Mouse (Mus musculus) forebrain, embryonic 16.5 days (tissue): ENCODE measurements at regions not wholly inside any gene's neighbourhood (a gene's known extent, or its start where the extent isn't known, plus 50 kb on each side); places are given as distances from the start of the nearest gene placed in this dataset.

Source experiments
- ATAC-seq: fragments of 200-750 bp; cut with Nextera tagmentation; 2 replicates; pipeline ENCODE4 v1.8.0; 2017; ENCODE audit warnings: mild to moderate bottlenecking, moderate library complexity
- H3K27ac ChIP-seq: fragments of 300-500 bp; sonication (generic); 2 replicates; pipeline ENCODE4 v1.5.1; 2014; ENCODE audit warnings: low read length, control low read depth
- H3K27me3 ChIP-seq: fragments of 300-500 bp; sonication (generic); replicated peaks from 2 replicates; pipeline ENCODE4 v1.6.1; 2014; ENCODE audit warnings: low read length; ENCODE audit not compliant: control insufficient read depth, insufficient read depth
- H3K36me3 ChIP-seq: fragments of 300-500 bp; sonication (generic); 2 replicates; pipeline ENCODE4 v1.6.1; 2014; ENCODE audit not compliant: control insufficient read depth, insufficient read depth
- H3K4me1 ChIP-seq: fragments of 300-500 bp; sonication (generic); replicated peaks from 2 replicates; pipeline ENCODE4 v1.6.1; 2014; ENCODE audit warnings: low read length; ENCODE audit not compliant: control insufficient read depth, insufficient read depth
- H3K4me2 ChIP-seq: fragments of 300-500 bp; sonication (generic); 2 replicates; pipeline ENCODE4 v1.6.1; 2014; ENCODE audit warnings: mild to moderate bottlenecking, low read length, control low read depth
- H3K4me3 ChIP-seq: fragments of 300-500 bp; sonication (generic); replicated peaks from 2 replicates; pipeline ENCODE4 v1.5.1; 2014; ENCODE audit warnings: mild to moderate bottlenecking, low read length, control low read depth
- H3K9ac ChIP-seq: fragments of 300-500 bp; sonication (generic); replicated peaks from 2 replicates; pipeline ENCODE4 v1.6.1; 2014; ENCODE audit warnings: low read depth, low read length, control low read depth
- H3K9me3 ChIP-seq: fragments of 300-500 bp; sonication (generic); 2 replicates; pipeline ENCODE4 v1.6.1; 2016; ENCODE audit warnings: low read length; ENCODE audit not compliant: control insufficient read depth
- WGBS: fragments of 180-500 bp; shearing (Covaris S2); extraction: QIAGEN DNeasy Blood & Tissue Kit; methylation state at CpG from one replicate; pipeline ENCODE4 v1.1.7; 2014; 5-methylcytosine and 5-hydroxymethylcytosine counted together

DNA sequence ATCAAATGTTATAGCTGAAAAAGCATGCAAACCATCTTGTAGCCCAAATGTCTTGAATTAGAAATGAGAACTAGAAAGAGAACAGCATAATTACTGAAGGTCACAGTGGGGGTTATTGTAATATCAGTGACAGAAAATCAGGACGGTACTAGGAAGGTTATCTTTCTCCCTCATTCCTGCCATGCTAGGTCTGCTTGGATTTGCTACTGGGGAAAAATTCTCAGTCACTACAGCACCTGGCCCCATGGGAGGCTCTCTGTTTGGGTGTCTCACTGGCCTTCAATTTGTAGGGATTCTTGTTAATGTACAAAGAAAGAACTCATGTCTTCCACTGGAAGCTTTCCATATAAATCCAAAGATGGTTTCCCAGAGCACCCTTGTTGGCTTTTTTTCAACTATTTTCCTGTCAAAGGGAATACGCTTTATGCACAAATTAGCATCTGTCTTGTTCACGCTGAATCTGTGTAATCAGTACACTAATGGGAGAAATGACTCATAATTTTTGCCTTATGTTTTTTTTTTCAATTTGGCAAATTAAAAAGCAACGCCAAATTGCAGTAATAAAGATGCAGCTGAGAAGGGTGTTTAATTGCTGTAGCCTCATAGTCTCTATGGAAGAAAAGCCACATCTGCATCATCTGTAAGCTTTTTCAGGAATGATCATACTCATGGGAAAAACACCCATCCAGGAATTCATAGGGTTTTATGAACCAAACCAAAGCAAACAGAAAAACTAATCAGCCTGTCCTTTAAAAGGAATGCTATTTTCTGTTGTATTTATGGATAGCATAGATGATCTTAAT, 290.2 kb upstream of the Arhgef26 start:
- Histone ChIP-seq H3K4me2 (no peak overlapping the region), H3K27me3 (no peaks in the 10 kb centered on the region), H3K27ac (peak overlapping the region; percentile 31), H3K9me3 (no peaks in the 10 kb centered on the region), H3K36me3 (no peaks in the 10 kb centered on the region), H3K4me1 (no peaks in the 10 kb centered on the region), H3K4me3 (no peak overlapping the region), H3K9ac (no peak overlapping the region)
- peak; percentile 77 for ATAC-seq
- WGBS: 34% methylated on average over 4 of the region's 4 CpGs

- WGBS: 72% methylated on average over 1 of the region's 1 CpGs
- H3K9me3 ChIP-seq: no peaks in the 10 kb centered on the region
- H3K4me2 ChIP-seq: no peak overlapping the region
- H3K27me3 ChIP-seq: no peaks in the 10 kb centered on the region
- H3K9ac ChIP-seq: no peak overlapping the region
- H3K36me3 ChIP-seq: no peaks in the 10 kb centered on the region
- peak; percentile 61 for ATAC-seq
- H3K27ac ChIP-seq: no peak overlapping the region
- no peak overlapping the region for H3K4me3 ChIP-seq
- no peaks in the 10 kb centered on the region for H3K4me1 ChIP-seq
These were observed 283.9 kb upstream of the Arhgef26 start for GRCm38 (mm10) chr3:62054237-62054636.

DNA sequence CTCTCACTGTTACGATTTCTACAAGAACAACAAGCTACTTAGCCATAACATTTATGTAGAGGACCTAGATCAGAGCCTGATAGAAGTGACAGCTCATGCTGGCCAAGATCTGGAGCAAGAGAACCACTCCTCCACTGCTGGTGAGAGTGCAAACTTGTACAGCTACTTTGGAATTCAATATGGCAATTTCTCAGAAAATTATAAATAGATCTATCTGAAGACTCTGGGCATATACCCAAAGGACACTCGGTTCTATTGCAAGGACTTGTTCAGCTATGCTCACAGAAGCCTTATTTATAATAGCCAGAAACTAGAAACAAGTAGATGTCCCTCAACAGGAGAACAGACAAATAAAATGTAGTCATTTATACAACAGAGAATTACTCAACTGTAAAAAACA, 259.6 kb upstream of the Arhgef26 start:
- Histone ChIP-seq H3K27me3 (no peaks in the 10 kb centered on the region), H3K27ac (no peak overlapping the region), H3K36me3 (no peaks in the 10 kb centered on the region), H3K4me2 (no peak overlapping the region), H3K4me3 (no peak overlapping the region), H3K9ac (no peak overlapping the region), H3K4me1 (no peaks in the 10 kb centered on the region), H3K9me3 (no peaks in the 10 kb centered on the region)
- 57% methylated on average over 2 of the region's 2 CpGs for WGBS
- ATAC-seq: no peak

GRCm38 (mm10) chr3:62085544-62085943, 252.6 kb upstream of the Arhgef26 start:
- no peak for ATAC-seq
- Histone ChIP-seq H3K4me2 (no peak overlapping the region), H3K4me1 (peaks cover 4% of the 10 kb centered on the region; the same call in 1 of the 2 replicates), H3K36me3 (no peaks in the 10 kb centered on the region), H3K27ac (no peak overlapping the region), H3K27me3 (no peaks in the 10 kb centered on the region), H3K9ac (no peak overlapping the region), H3K4me3 (no peak overlapping the region), H3K9me3 (no peaks in the 10 kb centered on the region)

- H3K9ac ChIP-seq: no peak overlapping the region
- H3K4me3 ChIP-seq: no peak overlapping the region
- no peaks in the 10 kb centered on the region for H3K27me3 ChIP-seq
- WGBS: 55% methylated on average over 1 of the region's 1 CpGs
- peak; percentile 75 for ATAC-seq
- no peak overlapping the region for H3K4me2 ChIP-seq
- H3K4me1 ChIP-seq: peaks cover 4% of the 10 kb centered on the region; the same call in 1 of the 2 replicates
- H3K36me3 ChIP-seq: no peaks in the 10 kb centered on the region
- H3K27ac ChIP-seq: no peak overlapping the region
- no peaks in the 10 kb centered on the region for H3K9me3 ChIP-seq
These were observed 250.9 kb upstream of the Arhgef26 start for GRCm38 (mm10) chr3:62087215-62087614.

GRCm38 (mm10) chr3:62103101-62103500, 235.0 kb upstream of the Arhgef26 start:
- Histone ChIP-seq H3K27me3 (no peaks in the 10 kb centered on the region), H3K36me3 (no peaks in the 10 kb centered on the region), H3K27ac (no peak overlapping the region), H3K9ac (no peak overlapping the region), H3K4me3 (no peak overlapping the region), H3K9me3 (no peaks in the 10 kb centered on the region), H3K4me1 (no peaks in the 10 kb centered on the region), H3K4me2 (no peak overlapping the region)
- WGBS: 84% methylated on average over 5 of the region's 5 CpGs
- ATAC-seq: no peak

- no peaks in the 10 kb centered on the region for H3K4me1 ChIP-seq
- no peak for ATAC-seq
- no peaks in the 10 kb centered on the region for H3K36me3 ChIP-seq
- H3K4me3 ChIP-seq: no peak overlapping the region
- H3K9ac ChIP-seq: no peak overlapping the region
- no peaks in the 10 kb centered on the region for H3K9me3 ChIP-seq
- no peak overlapping the region for H3K27ac ChIP-seq
- H3K27me3 ChIP-seq: no peaks in the 10 kb centered on the region
- no peak overlapping the region for H3K4me2 ChIP-seq
These were observed 234.3 kb upstream of the Arhgef26 start for GRCm38 (mm10) chr3:62103872-62104271.

DNA sequence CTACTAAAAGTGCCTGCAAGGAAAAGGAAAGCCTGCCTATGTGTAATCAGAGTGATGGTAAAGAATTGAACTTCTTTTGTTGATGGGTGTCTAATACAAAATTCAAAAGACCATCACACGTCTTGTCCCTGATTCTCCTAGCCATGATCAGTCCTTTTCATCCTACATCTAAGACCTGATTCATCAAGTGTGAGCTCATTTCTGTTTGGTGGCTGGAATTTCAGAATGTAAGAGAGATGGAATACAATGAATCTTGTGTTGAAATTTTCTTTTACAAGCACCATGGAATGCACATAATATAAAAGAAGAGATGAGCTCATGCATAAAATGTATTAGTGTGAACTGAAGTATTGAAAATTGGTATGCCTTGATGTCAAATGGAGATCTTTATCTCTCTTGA, 233.6 kb upstream of the Arhgef26 start:
- no peaks in the 10 kb centered on the region for H3K36me3 ChIP-seq
- no peaks in the 10 kb centered on the region for H3K9me3 ChIP-seq
- 10% methylated on average over 1 of the region's 1 CpGs for WGBS
- no peak overlapping the region for H3K4me2 ChIP-seq
- H3K4me3 ChIP-seq: no peak overlapping the region
- no peak overlapping the region for H3K9ac ChIP-seq
- no peaks in the 10 kb centered on the region for H3K4me1 ChIP-seq
- no peak overlapping the region for H3K27ac ChIP-seq
- no peak for ATAC-seq
- H3K27me3 ChIP-seq: no peaks in the 10 kb centered on the region

- ATAC-seq: no peak
- Histone ChIP-seq H3K27ac (no peak overlapping the region), H3K4me3 (no peak overlapping the region), H3K27me3 (no peaks in the 10 kb centered on the region), H3K4me1 (no peaks in the 10 kb centered on the region), H3K4me2 (no peak overlapping the region), H3K36me3 (no peaks in the 10 kb centered on the region), H3K9ac (no peak overlapping the region), H3K9me3 (no peaks in the 10 kb centered on the region)
These were observed 230.8 kb upstream of the Arhgef26 start for GRCm38 (mm10) chr3:62107339-62107738.
